Mouse (Mus musculus) mouse embryonic stem cell (cell line): Measurements from ENCODE around the gene Cd80.
"Not testable (repeated sequence)": the region's sequence is repeated elsewhere in the genome, so short reads cannot be mapped to it uniquely, and the experiment has no call there.

Experiments used
- in situ Hi-C, 2 experiments: fragments of 300-500 bp; cut with MboI; formaldehyde crosslinking; loops; 1 replicate in 1 of 2; 3 replicates in 1 of 2; pipeline ENCODE4 v1.14.3; 2019 to 2020; ENCODE audit warnings: low sequenced_read_pairs in 2 of 2, low pct_unique_long_range_greater_than_20kb in 1 of 2, mixed read lengths in 1 of 2; ENCODE audit not compliant: unreplicated experiment in 1 of 2

Gene Cd80

GRCm38 (mm10) chr16:38445576-38445975 lies 9.8 kb upstream of the Cd80 start:
- in situ Hi-C loops: no loop called here

- in situ Hi-C loops: not testable (repeated sequence)
These were observed 9.2 kb upstream of the Cd80 start for GRCm38 (mm10) chr16:38446141-38446540.

- in situ Hi-C loops: no loop called here
These were observed 8.0 kb upstream of the Cd80 start for GRCm38 (mm10) chr16:38447366-38447765.

GRCm38 (mm10) chr16:38448458-38448857 lies 6.9 kb upstream of the Cd80 start:
- in situ Hi-C loops: no loop called here

- in situ Hi-C loops: no loop called here
These were observed 4.7 kb upstream of the Cd80 start for GRCm38 (mm10) chr16:38450707-38451106.

- in situ Hi-C loops: no loop called here
These were observed 3.7 kb upstream of the Cd80 start for GRCm38 (mm10) chr16:38451421-38452205.

GRCm38 (mm10) chr16:38452442-38453202 lies 2.7 kb upstream of the Cd80 start, which contains the start of gene Adprh:
Adprh (minus strand) TSS chr16:38452703.
- in situ Hi-C loops: no loop called here

- in situ Hi-C loops: no loop called here
These were observed 2.2 kb upstream of the Cd80 start for GRCm38 (mm10) chr16:38453203-38453553.

GRCm38 (mm10) chr16:38453952-38454351 lies 1.4 kb upstream of the Cd80 start:
- in situ Hi-C loops: no loop called here

GRCm38 (mm10) chr16:38454533-38455254 lies 667 bp upstream of the Cd80 start:
- in situ Hi-C loops: no loop called here

GRCm38 (mm10) chr16:38456812-38457567 lies 1.6 kb downstream of the Cd80 start:
- in situ Hi-C loops: no loop called here

GRCm38 (mm10) chr16:38458600-38459280 lies 3.4 kb downstream of the Cd80 start:
- in situ Hi-C loops: no loop called here

GRCm38 (mm10) chr16:38459990-38460389 lies 4.6 kb downstream of the Cd80 start:
- in situ Hi-C loops: loop anchor here in 1 of 2 experiments (10.0 kb wide), 1 partner anchor 115 kb away; the partner anchor contains the start of genes Cox17, Gm21987 and Maats1

- in situ Hi-C loops: loop anchor here in 1 of 2 experiments (10.0 kb wide), 1 partner anchor 117 kb away; the partner anchor contains the start of genes Cox17, Gm21987 and Maats1
These were observed 6.4 kb downstream of the Cd80 start for GRCm38 (mm10) chr16:38461749-38462148.

GRCm38 (mm10) chr16:38462161-38462560 lies 6.8 kb downstream of the Cd80 start:
- in situ Hi-C loops: loop anchor here in 1 of 2 experiments (10.0 kb wide), 1 partner anchor 117 kb away; the partner anchor contains the start of genes Cox17, Gm21987 and Maats1

GRCm38 (mm10) chr16:38463305-38463704 lies 7.9 kb downstream of the Cd80 start:
- in situ Hi-C loops: loop anchor here in 1 of 2 experiments (10.0 kb wide), 1 partner anchor 119 kb away; the partner anchor contains the start of genes Cox17, Gm21987 and Maats1

- in situ Hi-C loops: loop anchor here in 1 of 2 experiments (10.0 kb wide), 1 partner anchor 121 kb away; the partner anchor contains the start of genes Cox17, Gm21987 and Maats1
These were observed 10.7 kb downstream of the Cd80 start for GRCm38 (mm10) chr16:38466089-38466488.
